Mouse (Mus musculus): ENCODE results near the gene Mia2. TPM values are rescaled to one million over a fixed set of nuclear protein-coding genes. Genes with fewer than 3 reads are reported as not detected.
A peak's percentile ranks its signal among the peaks of the same experiment; 100 is the strongest.

Mia2 gene
- total RNA-seq, 2 experiments from 2014 or later, result 62.8 to 65.1 TPM

DNA sequence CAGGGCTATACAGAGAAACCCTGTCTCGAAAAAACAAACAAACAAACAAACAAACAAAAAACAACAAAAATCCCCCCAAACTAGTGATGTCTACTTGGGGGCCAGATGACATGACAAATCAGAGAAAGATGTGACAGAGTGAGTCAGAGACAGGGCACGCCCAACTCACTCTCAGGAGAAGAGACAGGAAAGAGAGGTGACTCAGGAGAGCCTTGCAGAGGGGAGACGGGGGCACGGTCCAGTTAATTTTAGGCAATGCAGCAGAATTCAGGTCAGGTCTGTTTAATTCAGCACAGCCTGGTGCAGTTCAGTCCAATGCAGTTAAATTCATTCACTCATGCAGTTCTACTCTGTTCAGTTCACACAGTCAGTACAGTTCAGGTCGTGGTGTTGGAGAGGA, 9.4 kb upstream of the Mia2 start:
- intact Hi-C loops (cut with DNase I), result no loop called here
- no peak for DNase-seq

DNA sequence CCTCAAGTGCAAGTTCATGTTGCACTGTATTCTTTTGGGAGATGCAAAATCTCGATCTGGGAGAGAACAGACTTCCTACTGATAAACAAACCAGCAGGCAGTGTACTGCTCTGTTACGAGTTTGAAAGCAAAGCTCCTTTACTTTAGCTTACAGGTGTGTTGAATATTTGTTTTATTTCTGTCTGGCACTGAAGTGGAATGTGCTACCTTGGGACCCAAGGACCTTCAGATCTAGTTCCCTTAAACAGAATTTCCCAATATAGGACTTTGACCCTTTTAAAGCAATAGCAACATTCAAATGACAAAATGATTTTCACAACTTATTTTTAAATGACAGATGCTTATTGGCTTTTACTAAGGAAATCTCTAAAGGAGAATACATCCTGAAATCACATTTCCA, 2.1 kb upstream of the Mia2 start:
- DNase-seq, result no peak
- intact Hi-C loops (cut with DNase I), result no loop called here

DNA sequence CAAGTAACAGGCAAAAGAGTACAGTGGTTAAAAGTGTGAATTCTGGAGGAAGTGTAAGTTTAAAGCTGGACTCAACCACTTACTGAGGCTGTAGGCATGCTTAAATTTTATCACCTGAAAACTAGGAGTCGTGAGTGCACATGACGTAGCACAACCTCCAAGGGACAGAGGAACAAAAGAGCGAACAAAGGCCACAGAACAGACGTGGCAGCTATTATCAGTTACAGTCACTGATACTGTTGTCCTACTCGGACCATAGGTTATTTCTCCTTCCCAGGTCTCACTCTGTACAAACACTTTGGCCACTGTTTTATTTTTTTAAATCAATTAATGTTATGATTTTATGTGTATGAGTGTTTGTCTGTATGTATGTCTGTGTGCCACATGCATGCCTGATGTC, 9.2 kb downstream of the Mia2 start:
- intact Hi-C loops (cut with DNase I), result no loop called here
- no peak for DNase-seq

DNA sequence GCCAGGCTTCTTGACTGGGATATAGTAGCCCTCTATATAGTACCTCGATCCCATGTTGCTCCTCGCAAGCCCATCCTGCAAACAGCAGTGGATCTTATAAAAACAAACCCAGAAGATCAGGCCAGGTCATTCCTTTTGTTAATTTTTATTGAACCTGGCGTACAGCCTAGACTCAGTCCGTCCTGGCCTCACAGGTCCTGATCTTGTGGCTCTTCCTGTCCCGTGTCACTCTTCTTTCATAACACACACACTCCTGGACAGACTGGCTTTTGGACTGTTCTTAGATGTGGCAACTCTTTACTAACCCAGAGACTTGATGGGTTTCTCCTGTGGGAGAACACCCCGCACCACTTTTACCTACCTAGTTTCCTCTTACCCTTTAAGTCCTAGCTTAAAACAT, 10.3 kb downstream of the Mia2 start:
- no peak for DNase-seq
- intact Hi-C loops (cut with DNase I), result no loop called here

DNA sequence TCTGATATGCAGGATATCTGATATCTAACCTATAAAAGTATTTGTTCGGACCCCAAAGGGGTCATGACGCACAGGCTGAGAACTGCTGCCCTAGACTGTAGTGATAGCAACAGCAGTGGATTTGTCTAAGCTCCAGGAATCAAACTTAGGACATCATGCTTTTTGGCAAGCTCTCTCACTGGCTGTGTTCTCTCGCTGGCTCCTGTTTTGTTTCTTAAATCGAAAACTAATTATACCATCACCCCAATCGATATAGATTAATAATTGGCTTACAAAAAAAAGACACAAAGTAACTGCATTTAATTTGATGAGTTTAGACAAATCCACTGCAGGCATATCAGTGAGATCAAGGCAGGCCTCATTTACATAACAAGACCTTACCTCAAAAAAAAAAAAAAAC, 10.9 kb downstream of the Mia2 start:
- DNase-seq, result no peak
- intact Hi-C loops (cut with DNase I), result no loop called here

DNA sequence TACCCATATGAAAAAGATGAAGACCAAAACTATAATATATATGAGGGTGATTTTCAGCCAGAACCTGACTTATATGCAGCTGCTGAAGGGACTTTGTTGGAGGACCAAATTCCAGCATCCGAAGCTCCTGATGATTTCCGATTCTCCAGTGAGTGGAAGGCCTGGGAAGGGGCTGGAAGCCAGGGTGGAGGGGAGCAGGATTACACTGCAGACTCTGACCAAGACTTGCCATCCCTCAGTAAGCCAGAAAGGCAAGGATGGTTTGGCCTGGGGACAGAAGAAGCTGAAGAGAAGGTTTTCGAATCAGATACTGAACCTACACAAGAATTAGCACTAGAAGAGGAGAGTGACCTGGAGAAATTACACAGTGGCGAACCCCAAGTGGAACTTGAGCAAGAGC, 12.3 kb downstream of the Mia2 start:
- intact Hi-C loops (cut with DNase I), result no loop called here
- DNase-seq, result no peak

DNA sequence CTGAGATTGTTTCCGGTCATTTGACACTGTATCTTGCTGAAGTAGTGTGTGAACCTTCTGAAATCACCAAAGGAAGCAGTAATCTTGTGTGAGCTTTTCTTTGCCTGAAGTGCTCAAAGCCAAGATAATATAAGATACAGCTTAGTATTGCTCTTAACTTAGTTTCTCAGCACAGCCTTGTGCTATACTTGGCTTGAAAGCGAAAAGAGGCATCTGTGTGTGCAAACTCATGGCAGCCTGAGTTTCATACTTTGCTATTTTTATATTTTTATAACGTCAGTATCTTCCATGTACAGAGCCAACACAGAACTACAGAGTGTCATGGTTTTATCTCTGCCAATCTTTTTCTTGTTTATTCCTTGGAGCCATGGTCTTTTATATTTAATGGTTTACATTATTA, 21.6 kb downstream of the Mia2 start:
- intact Hi-C loops (cut with DNase I), result no loop called here
- no peak for DNase-seq

DNA sequence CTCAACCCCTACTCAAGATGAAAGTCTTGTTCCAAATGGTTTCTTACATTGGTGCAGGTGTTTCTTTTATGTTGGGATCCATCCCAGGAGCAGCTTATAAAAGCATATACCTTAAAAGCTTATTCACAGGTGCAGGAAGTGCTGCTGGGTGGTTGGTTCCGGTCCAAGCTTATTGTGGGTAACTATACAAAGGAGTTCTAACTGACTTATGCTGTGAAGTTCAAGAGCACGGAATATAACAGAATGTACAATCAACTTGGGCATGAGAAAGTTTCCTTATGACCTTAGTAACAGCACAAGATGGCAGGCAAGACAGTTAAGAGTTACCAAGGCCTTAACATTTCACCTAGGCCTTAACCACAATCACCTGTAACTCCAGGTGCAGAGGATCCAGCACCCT, 29.8 kb downstream of the Mia2 start:
- no peak for DNase-seq
- intact Hi-C loops (cut with DNase I), result no loop called here

DNA sequence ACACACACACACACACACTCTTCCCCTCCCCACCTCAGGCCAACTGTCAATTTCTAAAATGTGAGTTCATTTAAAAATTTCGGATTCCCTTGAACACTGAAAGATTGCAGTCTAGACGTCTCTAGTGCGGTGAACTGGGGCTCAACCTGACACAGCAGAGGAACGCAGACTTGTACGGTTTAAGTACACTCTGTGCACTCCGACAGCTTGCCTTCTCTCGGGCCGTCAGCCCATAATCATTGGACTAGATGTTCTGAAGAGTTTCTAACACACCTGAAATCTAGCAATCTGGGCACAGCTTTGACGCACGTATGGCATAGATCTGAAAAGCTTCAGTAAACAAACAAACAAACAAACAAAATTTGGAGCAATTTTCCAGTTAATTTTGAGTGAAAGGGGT, 32.9 kb downstream of the Mia2 start:
- intact Hi-C loops (cut with DNase I), result loop anchor here (2.0 kb wide), 1 partner anchor 68 kb away; the partner anchor contains the start of gene Trappc6b
- no peak for DNase-seq

DNA sequence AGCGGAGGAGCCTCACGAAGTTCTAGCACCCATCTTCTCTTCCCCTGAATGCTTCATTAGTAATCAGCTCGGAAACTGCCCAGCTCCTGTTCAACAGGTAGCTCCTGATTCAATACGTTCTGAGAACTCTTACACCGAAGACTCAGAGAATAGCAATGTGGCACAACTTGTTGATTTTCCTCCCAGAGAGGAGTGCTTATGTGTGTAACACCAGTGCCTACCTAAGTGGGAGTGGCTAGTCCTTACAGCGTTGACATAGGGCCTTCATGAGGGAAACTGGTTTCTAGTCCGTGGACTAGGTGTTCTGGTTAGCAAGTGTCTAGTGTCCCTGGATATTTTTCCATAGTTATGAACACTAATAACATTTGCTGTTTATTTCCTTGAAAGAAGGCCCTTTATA, 33.4 kb downstream of the Mia2 start:
- intact Hi-C loops (cut with DNase I), result loop anchor here (2.0 kb wide), 1 partner anchor 68 kb away; the partner anchor contains the start of gene Trappc6b
- DNase-seq, result peak in 1 of 2 experiments; percentile 18

DNA sequence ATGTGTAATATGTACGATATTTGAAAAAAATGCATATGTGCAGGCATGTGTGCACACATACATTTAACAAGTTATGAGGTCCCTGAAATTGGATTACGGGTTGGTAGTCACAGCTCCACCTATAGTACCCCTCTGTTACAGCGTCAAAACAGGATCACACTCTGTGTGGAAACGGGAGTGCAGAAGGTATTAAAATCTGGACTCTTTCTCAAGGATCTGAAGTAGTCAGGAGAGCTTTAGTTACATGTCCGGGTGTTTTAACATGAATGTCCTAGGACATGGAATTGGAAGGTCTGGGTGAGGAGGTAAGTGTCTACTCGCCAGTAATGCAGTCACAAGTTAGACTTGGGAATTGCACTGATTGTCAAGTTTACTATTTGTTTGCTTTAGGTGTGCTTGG, 34.0 kb downstream of the Mia2 start:
- intact Hi-C loops (cut with DNase I), result loop anchor here (2.0 kb wide), 1 partner anchor 69 kb away; the partner anchor contains the start of gene Trappc6b

DNA sequence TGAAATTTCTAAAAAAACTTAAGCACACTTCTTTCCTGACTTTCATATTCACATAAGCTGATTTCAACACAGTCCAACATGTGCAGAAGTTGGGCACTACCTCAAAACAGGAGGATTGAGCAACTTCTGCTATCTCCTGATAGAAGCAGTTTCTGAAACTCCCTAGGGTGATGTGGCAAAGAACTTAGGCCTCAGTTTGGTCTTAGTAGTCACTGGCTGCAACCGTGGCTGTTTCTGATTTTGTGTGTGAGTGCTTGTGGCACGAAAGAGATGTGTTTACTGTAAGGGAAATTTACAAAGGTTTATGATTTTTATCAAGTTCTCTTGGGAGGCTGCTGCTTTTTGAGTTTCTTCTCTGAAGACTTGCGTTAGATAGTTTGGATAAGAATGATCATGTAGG, 34.6 kb downstream of the Mia2 start:
- intact Hi-C loops (cut with DNase I), result loop anchor here (2.0 kb wide), 3 partner anchors 63 to 117 kb away; partner anchors contain the start of genes Fbxo33, Gemin2, Pnn and Sec23a
- peak; percentile 33 to 38 for DNase-seq

More for the DNA sequence above, 34.0 kb downstream of the Mia2 start:
- DNase-seq, result peak; percentile 75 to 76

DNA sequence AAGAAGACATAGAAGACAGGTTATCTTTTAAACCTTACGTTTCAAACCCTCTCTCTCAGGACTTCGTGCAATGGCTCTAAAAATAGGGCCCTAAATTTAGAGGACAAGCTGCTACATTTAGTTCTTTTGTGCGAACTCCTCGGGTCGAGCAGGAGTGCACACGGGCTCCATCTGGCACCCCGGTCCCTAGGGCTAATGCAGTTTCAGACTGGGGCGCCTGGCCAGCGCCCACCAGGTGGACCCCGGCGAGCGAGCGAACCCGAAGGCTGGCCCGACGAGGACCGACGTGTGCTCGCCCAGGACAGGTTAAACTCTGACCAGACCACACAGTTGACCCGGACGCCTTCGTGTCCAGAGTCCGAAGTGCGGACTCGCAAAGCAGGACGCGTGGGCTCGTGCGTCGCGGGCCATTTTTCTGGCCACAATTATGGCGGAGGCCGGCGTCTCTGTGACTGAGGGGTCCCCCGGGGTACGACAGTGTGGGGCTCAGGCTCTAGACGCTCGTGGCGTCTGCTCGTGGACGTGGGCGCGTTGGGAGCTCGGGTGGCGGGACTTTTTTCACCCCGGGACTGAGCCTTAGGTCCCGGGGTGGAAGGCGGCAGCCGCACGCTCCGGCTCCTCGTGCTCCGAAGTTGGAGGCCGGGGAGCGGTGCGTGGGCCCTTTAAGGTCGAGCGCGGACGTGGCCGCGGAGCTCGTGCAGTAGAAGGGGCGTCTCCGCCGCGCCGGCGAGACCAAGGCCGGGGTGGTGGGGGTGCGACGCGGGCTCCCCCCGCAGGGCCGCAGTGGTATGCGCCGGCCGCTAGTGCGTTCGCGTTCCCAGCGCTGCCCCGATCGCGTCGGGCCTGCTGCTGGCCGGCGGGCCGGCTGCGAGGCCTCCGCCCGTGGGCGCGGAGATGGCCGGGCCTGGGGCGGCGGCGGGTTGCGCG, 35.3 kb downstream of the Mia2 start:
- intact Hi-C loops (cut with DNase I), result loop anchor here (2.0 kb wide), 3 partner anchors 64 to 118 kb away; partner anchors contain the start of genes Fbxo33, Gemin2, Pnn and Sec23a
- peak; percentile 95 to 97 for DNase-seq

DNA sequence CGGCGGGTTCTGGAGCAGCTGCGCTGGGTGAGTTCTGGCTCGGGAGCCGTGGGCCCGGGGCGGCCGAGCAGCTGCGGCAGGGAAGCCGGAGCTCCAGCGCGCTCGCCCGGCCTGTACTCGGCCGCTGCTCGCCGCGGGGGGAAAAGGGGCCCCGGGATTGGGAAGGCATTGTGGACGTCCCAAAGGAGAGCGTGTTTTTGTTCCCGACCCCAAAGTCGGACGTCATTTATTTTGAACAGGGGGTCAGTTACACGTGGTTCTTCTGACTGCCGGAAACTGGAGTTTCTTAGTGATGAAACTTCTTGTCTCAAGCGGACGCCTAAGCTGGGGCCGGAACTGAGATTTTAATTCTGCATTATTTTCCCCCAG, 36.0 kb downstream of the Mia2 start:
- no peak for DNase-seq
- intact Hi-C loops (cut with DNase I), result loop anchor here (2.0 kb wide), 3 partner anchors 65 to 119 kb away; partner anchors contain the start of genes Fbxo33, Gemin2, Pnn and Sec23a

DNA sequence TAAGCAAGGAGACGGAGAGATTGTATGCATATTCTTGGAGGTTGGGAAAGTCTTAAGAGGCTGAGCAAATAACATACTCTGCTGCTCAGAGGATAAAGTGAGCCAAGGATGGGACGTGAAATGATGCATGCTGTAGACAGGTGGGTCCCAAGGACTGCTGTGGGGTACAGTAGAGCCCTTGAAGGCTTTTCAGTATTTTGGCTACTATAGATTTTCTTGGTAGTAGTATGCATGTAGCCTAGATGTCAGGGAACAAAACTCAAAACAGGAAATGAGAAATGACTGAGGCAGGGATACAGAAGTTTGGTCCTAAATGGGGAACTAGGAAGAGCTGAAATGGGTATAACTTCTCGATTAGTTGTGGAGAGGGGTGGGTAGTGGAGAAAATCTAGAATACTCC, 36.9 kb downstream of the Mia2 start:
- intact Hi-C loops (cut with DNase I), result no loop called here
- no peak for DNase-seq

DNA sequence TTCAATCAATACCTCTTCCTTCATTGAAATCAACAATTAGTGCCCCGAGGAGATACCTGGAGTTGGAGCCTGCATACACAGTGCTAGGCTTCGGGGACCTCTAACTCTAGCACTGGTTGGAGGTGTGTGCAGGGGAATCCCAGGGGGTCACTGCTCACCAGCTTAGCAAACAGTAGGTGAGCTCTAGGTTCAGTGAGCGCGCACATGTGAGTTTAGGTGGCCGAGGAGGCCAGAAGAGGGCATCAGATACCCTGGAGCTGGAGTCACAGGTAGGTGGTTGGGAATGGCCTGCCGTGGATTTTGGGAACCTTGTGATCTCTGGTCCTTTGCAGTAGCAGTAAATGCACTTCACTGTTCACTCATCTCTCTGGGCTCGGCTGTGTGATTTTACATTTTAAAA, 37.3 kb downstream of the Mia2 start:
- no peak for DNase-seq
- intact Hi-C loops (cut with DNase I), result no loop called here

DNA sequence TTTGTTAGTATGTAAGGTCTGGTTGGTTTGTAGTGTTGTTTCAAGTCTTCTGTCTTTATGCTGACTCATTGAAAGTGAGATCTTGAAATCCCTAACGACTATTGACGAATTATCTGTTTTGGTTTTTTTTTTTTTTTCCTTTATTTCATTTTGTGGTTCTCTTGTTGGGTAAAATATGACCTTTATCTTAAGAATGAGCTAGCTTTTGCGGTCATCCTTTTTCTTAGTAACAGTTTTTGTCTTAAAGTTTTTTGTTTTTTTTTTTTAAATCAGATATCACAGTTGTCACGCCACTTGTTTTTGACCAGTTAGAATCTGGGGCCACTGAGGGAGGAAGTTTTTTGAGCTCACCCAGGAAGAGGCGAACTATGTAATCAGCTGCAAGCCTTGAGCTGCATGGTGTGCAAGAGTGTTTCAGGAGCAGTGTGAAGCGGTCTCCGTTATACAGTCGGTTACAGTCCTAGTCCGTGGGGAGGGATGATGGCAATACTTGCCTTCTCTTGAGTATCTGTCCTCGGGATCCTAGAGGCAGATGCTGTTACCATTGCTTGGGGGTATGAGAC, 37.9 kb downstream of the Mia2 start:
- DNase-seq, result no peak
- intact Hi-C loops (cut with DNase I), result no loop called here

DNA sequence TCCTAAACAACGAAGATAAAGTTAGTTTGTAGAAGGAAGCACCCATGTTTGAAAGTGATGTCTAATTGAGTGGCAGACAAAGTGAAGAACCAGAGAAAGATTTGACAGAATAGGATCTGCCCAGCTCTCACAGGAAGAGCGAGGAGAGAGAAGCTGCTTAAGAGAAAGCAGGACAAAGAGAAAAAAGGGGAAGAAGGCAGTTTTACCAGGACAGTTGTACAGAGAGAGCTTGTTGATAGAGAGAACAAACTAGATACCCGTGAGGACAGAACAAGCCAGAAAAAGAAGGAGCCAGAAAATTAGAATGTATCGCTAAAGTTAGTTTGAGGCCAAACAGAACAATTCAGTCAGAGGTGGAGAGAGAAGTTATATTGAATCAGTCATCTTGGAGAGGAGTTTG, 39.5 kb downstream of the Mia2 start:
- intact Hi-C loops (cut with DNase I), result no loop called here
- DNase-seq, result no peak

DNA sequence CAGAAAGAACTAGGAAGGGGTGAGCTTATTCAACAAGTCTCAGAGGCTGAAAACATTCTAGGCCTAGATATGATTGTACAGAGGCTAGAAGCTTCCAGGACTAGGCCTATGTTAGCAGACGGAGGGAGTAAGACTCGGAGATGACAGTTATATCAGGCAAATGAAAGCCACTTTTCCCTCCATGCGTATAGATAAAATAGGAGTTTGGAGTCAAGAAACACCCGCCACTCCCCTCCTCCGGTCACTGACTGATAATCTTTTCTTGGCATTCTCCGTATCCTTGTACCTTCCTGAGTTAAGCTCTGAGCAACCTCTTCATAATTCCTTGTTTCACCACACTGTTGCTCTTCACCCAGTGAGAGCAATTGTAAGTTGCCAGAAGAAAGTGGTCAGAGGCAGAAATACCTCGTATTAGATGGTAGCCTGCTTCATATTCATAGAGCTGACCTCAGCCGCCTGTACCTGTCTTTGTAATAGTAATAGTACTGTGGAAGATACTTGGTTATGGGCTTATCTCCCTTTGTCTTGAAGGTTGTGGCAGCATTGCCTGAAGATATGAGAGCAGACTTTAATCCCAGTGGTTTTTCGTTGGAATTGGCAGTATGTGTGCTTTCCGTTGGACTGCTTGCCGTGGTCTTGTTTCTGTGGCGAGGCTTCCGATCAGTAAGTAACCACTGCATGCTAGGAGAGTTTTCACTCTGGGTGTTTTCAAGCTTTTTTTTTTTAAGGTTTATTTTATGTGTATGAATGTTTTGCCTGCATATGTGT, 40.1 kb downstream of the Mia2 start:
- intact Hi-C loops (cut with DNase I), result no loop called here
- DNase-seq, result no peak

DNA sequence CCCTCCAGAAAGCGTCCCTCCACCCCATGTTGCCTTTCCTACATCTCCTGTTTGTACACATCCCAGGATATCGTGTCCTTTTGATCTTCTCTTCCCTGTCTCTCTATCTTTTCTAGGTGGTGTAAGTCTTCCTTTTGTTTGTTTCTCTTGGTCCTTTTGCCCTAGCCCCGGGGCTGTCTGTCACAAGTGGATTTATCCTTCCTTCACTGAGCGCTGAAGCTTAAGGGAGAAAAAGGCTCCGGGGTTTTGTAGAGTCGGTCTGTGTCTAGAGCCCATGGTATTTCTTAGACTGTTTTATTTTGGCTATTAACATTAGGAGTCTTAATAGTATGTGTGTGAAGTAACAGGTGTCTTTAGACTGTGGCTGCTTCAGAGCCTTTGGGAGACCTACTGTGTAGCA, 41.4 kb downstream of the Mia2 start:
- intact Hi-C loops (cut with DNase I), result no loop called here
- DNase-seq, result no peak

DNA sequence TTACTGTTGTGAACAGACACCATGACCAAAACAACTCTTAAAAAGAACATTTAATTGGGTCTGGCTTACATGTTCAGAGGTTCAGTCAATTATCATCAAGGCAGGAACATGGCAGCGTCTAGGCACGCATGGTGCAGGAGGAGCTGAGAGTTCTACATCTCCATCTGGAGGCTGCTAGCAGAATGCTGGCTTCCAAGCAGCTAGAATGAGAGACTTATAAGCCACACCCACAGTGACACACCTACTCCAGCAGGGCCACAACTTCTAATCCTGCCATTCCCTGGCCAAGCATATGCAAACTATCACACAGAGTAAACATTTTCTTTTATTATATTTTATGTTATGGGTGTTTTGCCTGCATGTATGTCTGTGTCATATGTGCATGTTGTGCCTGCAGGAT, 43.8 kb downstream of the Mia2 start:
- no peak for DNase-seq
- intact Hi-C loops (cut with DNase I), result no loop called here
